Mouse (Mus musculus): Measurements from ENCODE around the gene Ccnj.

Gene Ccnj

DNA sequence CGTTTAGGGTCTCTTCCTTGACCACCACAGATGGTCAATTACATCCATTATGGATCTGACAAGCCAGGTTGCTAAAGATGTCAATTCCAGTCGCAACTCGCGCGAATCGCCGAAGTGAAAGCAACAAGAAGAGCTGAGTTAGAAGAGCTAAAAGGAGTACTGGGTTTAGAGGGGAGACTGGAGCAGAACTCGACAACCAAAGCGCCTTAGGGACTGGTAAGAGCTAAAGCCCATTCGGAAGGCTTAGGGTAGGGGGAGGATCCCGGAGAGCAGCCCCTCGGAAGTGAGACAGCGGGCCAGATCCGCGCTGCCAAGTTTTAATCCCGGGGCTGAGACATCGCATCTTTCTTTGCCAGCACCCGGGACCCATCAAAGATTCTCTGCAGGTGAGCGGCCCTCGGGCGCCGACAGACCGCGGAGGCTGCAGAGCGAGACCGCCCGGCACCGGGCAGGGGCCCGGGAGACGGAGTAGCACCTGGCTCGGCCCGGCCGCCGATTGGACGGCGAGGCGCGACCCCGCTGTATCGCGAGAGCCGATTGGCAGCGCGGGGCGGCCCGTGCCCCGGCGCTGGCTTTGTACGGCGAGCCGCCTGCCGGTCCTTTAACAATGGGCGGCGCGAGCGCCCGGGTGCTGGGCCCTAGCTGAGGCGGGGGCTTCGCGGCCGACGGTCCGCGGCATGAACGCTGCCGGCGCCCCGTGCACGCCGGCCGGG lies at the start of gene Ccnj:
TSS of gene Ccnj (plus strand) at position 577 of the 713 bp plus-strand sequence.
- DNase-seq (ENCODE audit: low spot score) = peak; percentile 94

- no peak for DNase-seq (ENCODE audit: low spot score)
These were observed 42.9 kb upstream of the Ccnj start for GRCm38 (mm10) chr19:40788004-40788714.

DNA sequence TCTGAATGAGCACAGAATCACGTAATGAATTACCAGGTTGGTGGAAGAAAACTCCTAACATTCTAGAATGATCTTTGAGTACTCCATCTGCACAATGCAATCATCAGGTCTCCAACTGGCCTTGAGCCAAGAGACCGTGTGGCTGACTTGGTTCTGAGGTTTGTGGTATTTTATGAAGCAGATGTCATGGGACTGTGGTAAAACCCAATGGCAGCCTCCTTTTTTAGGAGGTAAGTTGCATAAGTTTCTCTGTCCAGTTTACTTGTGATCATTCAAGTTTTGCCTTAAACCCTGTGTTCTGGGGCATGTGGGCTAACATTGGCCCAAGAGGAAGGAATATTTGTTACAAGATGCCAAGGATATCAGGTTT lies 42.4 kb upstream of the Ccnj start:
- DNase-seq (ENCODE audit: low spot score) = no peak

DNA sequence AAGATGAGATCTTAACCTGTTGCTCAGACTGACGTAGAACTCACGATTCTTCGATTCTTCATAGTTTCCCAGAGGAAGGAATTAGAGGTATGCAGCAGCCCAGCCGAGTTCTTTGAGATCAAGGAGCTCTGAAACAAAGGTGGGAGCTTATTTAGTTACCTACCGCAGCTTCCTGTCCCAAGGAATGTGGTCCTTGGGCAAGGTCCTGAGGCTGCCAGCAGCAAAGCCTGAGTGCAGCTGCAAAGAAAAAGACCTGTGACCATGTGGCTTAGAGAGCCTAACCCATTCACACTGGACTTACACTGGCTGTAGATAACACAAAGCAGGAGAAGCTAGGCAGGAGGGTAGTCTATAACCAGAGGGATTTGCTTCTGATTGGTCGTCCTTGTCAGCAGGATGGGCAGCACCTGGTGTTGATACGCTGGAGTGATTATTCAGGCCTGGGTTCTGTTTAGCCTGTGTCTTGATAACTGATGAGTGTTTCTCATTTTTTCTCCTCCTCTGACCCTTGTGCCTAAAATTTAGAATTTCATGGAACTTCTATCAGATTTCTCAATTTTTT lies 25.8 kb upstream of the Ccnj start:
- no peak for DNase-seq (ENCODE audit: low spot score)

- peak; percentile 32 for DNase-seq (ENCODE audit: low spot score)
These were observed 21.2 kb upstream of the Ccnj start for GRCm38 (mm10) chr19:40809858-40810257.

DNA sequence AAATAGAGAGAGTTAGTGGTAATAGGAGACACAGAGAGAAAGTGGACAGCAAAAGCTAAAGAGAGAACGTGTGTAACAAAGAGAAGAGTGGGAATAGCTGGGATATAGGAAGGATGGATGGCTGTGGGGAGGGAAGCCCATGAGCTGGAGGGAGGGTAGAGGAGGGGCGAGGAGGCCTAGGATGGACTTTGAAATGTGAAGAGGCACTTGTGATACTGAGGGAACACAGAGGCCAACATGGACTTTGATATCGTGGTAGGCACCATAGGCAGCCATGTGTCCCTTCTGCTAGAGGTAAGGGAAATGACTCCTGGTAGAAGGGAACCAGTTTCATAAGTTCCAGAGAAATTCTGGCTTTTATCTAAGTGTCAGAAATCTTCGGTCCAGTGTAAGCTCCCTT lies 19.2 kb upstream of the Ccnj start:
- no peak for DNase-seq (ENCODE audit: low spot score)

GRCm38 (mm10) chr19:40812778-40813177 lies 18.3 kb upstream of the Ccnj start:
- DNase-seq (ENCODE audit: low spot score) = no peak

- no peak for DNase-seq (ENCODE audit: low spot score)
These were observed 17.7 kb upstream of the Ccnj start for GRCm38 (mm10) chr19:40813385-40813784.

DNA sequence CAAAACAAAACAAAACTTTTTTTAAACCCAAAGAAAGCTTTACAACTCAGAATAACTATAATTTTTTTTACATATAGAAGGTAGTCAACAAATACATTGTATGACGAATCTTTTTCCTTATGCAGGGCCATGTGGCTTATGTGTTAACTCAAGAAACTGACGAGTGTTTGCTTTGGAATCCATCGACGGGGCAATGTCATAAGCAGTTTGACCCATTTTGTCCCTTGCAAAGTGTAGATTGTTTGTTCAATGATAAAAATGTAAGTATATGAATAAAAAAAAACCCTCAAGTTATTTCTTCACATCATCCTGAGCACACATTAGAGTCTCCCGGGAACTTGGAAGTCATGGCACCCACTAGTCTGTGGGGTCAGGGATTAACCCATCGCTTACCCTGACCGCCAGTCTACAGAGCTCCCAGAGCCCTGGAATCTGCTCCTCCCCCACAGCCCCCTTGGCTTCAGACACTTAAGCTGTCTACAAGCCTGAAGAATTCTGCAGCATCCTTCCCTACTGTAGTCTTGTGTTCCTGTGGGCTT lies 15.4 kb upstream of the Ccnj start:
- DNase-seq (ENCODE audit: low spot score) = no peak

- DNase-seq (ENCODE audit: low spot score) = no peak
These were observed 13.1 kb upstream of the Ccnj start for GRCm38 (mm10) chr19:40817901-40818532.

DNA sequence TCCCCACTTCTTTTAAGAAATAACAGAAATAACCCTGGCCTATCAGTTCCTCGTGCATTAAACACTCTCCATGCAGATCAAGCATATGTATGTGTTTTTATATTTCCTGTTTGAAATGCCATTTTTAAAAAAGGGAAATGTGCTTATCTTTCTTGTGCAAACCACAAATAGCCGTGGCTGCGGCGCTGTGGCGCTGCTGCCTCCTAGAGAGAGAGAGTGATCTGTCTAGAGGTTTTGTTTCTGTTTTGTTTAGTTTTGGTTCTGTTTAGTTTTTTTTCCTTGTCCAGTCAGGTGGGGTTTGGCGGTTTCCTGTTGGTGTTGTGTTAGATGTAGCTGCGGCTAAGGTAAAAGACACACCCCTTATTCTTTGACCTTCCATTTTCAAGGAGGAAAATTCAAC lies 12.3 kb upstream of the Ccnj start:
- no peak for DNase-seq (ENCODE audit: low spot score)

DNA sequence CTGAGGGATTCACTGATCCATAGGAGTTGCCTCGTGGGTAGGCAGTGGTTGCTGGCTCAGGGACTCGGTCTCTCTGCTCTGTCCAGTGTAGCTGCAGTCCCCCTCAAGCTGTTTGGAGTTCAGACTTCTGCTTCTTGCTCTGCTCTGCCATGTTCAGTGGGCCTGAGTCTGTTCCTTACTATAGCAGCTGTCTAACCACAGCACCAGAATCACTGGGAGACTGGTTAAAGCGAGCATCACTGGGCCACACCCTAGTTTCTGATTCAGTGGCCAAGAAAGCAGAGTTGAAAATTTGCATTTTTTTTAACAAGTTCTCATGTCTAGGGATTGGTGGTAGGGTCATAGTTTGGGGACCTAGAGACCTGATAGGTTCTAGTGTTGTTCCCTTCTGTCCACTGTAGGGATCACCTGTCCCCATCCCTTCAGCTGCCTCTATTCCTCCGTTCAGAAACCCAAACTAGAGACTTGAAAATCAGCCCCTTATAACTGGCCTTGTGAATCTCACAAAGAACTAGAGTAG lies 9.7 kb upstream of the Ccnj start:
- no peak for DNase-seq (ENCODE audit: low spot score)

DNA sequence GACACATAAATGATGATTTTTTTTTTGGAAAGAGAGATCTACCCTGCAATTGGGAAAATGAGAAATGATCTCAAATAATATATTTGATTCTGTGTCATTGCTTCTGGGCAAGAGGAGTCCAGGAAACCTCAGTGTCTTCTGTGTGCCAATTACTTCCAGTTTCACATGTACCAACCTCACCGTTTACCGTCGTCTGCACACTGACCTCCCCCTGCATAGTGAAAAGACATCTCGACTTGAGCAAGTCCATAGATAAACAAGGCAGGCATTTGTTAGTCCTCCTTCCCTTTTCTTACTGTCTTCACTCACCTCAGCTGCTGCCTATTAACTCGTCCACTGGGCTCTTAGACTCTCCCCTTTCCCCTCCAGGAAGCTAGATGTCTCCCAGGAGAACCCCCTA lies 5.4 kb upstream of the Ccnj start:
- no peak for DNase-seq (ENCODE audit: low spot score)

- no peak for DNase-seq (ENCODE audit: low spot score)
These were observed 4.3 kb upstream of the Ccnj start for GRCm38 (mm10) chr19:40826735-40827134.

DNA sequence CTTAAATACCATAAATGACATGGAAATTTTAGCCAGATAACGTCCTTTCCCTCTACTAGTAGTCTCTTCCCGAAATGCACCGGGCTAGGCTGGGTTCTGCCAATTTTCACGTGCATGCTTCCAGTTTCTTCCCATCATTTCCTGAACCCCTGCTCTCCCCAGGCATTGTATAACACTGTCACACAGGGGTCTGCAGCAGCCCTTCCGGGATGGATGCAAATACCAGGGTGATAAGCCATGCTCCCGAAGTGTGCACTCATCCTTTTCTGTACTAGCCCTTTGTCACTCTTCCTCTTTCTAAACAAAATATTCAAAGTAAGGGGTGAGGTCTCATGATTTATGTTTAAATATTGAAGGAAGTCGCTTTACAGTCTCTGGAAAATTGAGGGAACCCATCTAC lies 881 bp upstream of the Ccnj start:
- DNase-seq (ENCODE audit: low spot score) = peak; percentile 8

GRCm38 (mm10) chr19:40831416-40832201 lies 530 bp downstream of the Ccnj start:
- DNase-seq (ENCODE audit: low spot score) = peak; percentile 67

DNA sequence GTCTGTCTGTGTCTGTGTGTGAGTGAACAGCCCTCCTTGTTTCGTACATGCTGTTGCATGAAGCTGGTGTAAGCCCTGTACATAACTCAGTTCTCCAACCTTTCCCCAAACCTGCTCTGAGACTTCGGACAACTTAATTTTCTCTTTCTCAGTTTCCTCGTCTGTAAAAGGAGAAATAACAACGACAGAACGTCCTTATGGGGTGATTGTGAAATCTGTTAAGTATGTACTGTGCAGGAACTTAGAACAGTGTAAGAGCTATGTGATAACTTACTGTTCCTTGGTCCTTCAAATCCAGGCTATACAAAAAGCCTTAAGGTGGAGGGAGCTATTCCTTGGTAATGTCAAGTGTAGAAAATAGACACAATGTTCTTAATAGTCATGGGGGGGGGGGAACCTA lies 1.3 kb downstream of the Ccnj start:
- no peak for DNase-seq (ENCODE audit: low spot score)

GRCm38 (mm10) chr19:40834436-40834835 lies 3.4 kb downstream of the Ccnj start:
- no peak for DNase-seq (ENCODE audit: low spot score)

- no peak for DNase-seq (ENCODE audit: low spot score)
These were observed 7.1 kb downstream of the Ccnj start for GRCm38 (mm10) chr19:40838205-40838604.

DNA sequence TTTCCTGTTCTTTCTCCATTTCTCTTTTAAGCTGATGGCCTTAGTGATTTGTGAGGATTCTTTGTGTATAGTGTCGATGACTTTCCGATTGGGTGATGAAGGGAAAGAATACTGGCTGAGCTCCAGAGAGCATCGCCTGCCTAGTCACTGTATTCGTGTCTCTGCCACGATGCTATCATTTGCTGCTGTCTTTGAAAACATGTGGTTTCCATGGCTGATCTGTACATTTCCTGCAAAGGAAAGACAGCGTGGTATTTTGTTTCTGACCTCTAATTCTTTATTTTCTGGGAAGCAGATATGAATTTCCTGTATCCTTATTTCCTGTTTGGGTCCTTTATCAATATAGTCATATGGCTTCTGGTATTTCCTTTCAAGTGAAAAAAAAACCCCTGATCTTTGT lies 9.2 kb downstream of the Ccnj start:
- DNase-seq (ENCODE audit: low spot score) = no peak

DNA sequence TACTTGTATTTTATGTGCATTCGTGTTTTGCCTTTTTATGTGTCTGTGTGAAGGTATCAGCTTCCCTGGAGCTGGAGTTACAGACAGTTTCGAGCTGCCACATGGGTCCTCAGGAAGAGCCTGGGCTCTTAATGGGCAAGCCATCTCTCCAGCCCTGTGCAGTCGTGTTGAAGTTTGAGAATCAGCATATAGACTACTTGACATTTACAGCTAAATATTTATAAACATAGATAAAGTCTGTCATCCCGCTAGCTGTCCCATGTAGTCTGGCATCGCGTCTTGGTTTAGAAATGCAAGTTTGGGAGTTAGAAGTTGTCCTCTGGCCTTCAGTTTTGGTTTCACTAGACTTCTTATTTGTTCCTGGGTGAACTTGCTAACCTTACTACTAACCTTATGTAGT lies 10.0 kb downstream of the Ccnj start:
- DNase-seq (ENCODE audit: low spot score) = no peak

GRCm38 (mm10) chr19:40841593-40841992 lies 10.5 kb downstream of the Ccnj start:
- no peak for DNase-seq (ENCODE audit: low spot score)
